Mouse (Mus musculus): ENCODE measurements around the gene Atp6v1c2.

DNA sequence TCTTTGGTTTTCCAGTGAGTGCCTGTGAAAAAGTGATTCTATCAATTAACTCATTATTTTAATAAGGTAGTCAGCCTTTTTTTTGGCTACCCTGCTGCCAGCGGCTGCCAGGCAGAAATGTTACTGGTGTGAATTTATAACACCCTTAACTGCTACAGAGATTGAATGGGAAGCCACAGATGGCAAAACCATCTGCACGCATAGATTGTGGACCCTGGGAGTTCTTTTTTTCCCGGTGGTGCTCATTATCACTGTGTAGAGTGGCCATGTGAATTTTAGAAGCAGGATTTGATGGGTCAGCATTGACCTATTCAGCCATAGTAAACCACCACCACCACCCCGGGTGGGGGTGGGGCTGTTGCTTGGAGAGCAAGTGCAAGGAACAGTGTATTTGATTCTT lies 61.8 kb downstream of the Atp6v1c2 start:
- no peak for TF ChIP-seq CTCF (IDR thresholded peaks at IDR 0.05; ENCODE audit: low read depth)
- no peak for TF ChIP-seq EP300 (optimal IDR thresholded peaks at IDR 0.05)

All from stomach, postnatal 0 days (tissue).